In the genomic region with DNA sequence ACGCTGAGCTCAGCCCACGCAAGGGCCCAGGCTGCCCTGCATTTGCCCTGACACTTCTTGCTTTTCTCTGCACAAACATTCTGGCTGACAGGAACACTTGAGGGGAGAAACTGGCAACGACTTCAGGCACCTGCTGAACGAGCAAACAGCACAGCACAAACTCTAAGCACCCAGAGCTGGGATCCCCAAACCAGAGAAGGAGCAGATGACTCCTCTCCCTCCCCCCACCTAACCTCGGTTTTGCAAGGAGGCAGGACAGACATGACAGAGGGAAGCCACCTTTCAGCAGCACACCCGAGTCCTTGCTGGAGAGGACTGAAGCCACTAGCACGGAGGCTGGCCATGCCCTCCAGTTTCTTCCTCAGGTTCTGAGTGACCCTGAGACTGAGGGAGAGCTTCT, we compare ENCODE assay signal across 17 mouse cellular contexts. TPM values are rescaled to one million over a fixed set of nuclear protein-coding genes. Genes with fewer than 3 reads are reported as not detected.
A peak's percentile ranks its signal among the peaks of the same experiment; 100 is the strongest.
DNase-seq lines count a peak whose midpoint lies in the region; ATAC-seq and TF ChIP-seq lines count a peak whose summit lies in the region.
"Had no signal": no experiment of that assay in that cellular context is flagged by ENCODE, and none has a peak within 500 bp of the region (broad histone marks: within the 10 kb centered on the region; RNA-seq: fewer than 3 reads in every experiment).

No protein-coding gene starts in this region.

- no peak for DNase-seq in heart, postnatal 10 days
- DNase-seq in urinary bladder, adult 2 months (ENCODE audit: low spot score), result no peak
- no peak for DNase-seq in Muller cell, postnatal 12 days (ENCODE audit: inconsistent ontology term)
- DNase-seq: heart, adult 2 months; kidney, adult 18-20 months; kidney, postnatal 14 days; layer of hippocampus, adult 9-11 months had no signal

- no peak for TF ChIP-seq POLR2A in bone marrow, adult 2 months (IDR thresholded peaks at IDR 0.05; ENCODE audit: borderline replicate concordance, control insufficient read depth, low read depth, low read length)

- peak overlapping the region; percentile 7 for H3K4me3 ChIP-seq in erythroblast, embryonic 14.5 days (replicated peaks)
- H3K4me3 ChIP-seq in heart, embryonic 16.5 days (ENCODE audit: low read length), result no peak overlapping the region
- no peak overlapping the region for H3K4me3 ChIP-seq in bone marrow, adult 2 months (replicated peaks; ENCODE audit: control insufficient read depth, low read depth, low read length)
- H3K4me3 ChIP-seq in liver, embryonic 16.5 days (ENCODE audit: low read depth, low read length), result no peak overlapping the region
- H3K4me3 ChIP-seq: embryonic facial prominence, embryonic 12.5 days; forebrain, embryonic 10.5 days; heart, adult 2 months; midbrain, embryonic 13.5 days had no signal

- H3K9ac ChIP-seq in heart, embryonic 16.5 days (ENCODE audit: low read length), result no peak overlapping the region; the same call in 1 of the 2 replicates
- no peak overlapping the region; the same call in 1 of the 2 replicates for H3K9ac ChIP-seq in liver, embryonic 16.5 days (ENCODE audit: low read depth, low read length)
- H3K9ac ChIP-seq: embryonic facial prominence, embryonic 12.5 days; midbrain, embryonic 13.5 days had no signal

- no peak overlapping the region for H3K4me2 ChIP-seq in heart, embryonic 16.5 days (ENCODE audit: low read depth, low read length)
- H3K4me2 ChIP-seq in liver, embryonic 16.5 days (ENCODE audit: low read depth, low read length), result no peak overlapping the region
- H3K4me2 ChIP-seq: embryonic facial prominence, embryonic 12.5 days; midbrain, embryonic 13.5 days had no signal

- no peak for TF ChIP-seq CTCF in bone marrow, adult 2 months (IDR thresholded peaks at IDR 0.05; ENCODE audit: control insufficient read depth, insufficient read depth, low read length)

- 37% methylated on average over 7 of the region's 7 CpGs for WGBS in heart, embryonic 16.5 days
- WGBS in bone marrow, adult 2 months, result 18% methylated on average over 7 of the region's 7 CpGs
- WGBS in liver, embryonic 16.5 days (ENCODE audit: insufficient replicate concordance), result 61% methylated on average over 7 of the region's 7 CpGs

- no peaks in the 10 kb centered on the region for H3K27me3 ChIP-seq in erythroblast, embryonic 14.5 days (ENCODE audit: control insufficient read depth)
- H3K27me3 ChIP-seq in heart, embryonic 16.5 days (ENCODE audit: control insufficient read depth, insufficient read depth, low read length), result no peaks in the 10 kb centered on the region
- no peaks in the 10 kb centered on the region for H3K27me3 ChIP-seq in liver, embryonic 16.5 days (ENCODE audit: control insufficient read depth, insufficient read depth, low read depth, low read length)
- H3K27me3 ChIP-seq: embryonic facial prominence, embryonic 12.5 days; midbrain, embryonic 13.5 days had no signal

- intact Hi-C loops in heart, postnatal 10 days (cut with DNase I), result no loop called here

- peak overlapping the region; percentile 34 for H3K27ac ChIP-seq in heart, embryonic 16.5 days (ENCODE audit: low read length)
- peak overlapping the region; percentile 35 for H3K27ac ChIP-seq in bone marrow, adult 2 months (ENCODE audit: control insufficient read depth, insufficient read depth, low read depth, low read length, poor library complexity)
- peak overlapping the region; percentile 41 for H3K27ac ChIP-seq in liver, embryonic 16.5 days (ENCODE audit: low read length)
- H3K27ac ChIP-seq: embryonic facial prominence, embryonic 12.5 days; forebrain, embryonic 10.5 days; heart, adult 2 months; midbrain, embryonic 13.5 days; stomach, postnatal 0 days had no signal

- 0 out of 2 replicates have a peak, but pooled peaks cover 2% of the 10 kb centered on the region for H3K9me3 ChIP-seq in erythroblast, embryonic 14.5 days (ENCODE audit: control insufficient read depth, low read length)
- H3K9me3 ChIP-seq in heart, embryonic 16.5 days (replicated peaks; ENCODE audit: control insufficient read depth, low read length), result no peaks in the 10 kb centered on the region
- no peaks in the 10 kb centered on the region for H3K9me3 ChIP-seq in liver, embryonic 16.5 days (replicated peaks; ENCODE audit: control insufficient read depth, low read length)
- H3K9me3 ChIP-seq: embryonic facial prominence, embryonic 12.5 days; forebrain, embryonic 10.5 days; midbrain, embryonic 13.5 days had no signal

- peaks cover 94% of the 10 kb centered on the region for H3K36me3 ChIP-seq in erythroblast, embryonic 14.5 days (ENCODE audit: control insufficient read depth)
- H3K36me3 ChIP-seq in heart, embryonic 16.5 days (ENCODE audit: control insufficient read depth, insufficient read depth), result peaks cover 4% of the 10 kb centered on the region; the same call in 1 of the 2 replicates
- peaks cover 22% of the 10 kb centered on the region for H3K36me3 ChIP-seq in liver, embryonic 16.5 days (ENCODE audit: control insufficient read depth, insufficient read depth)

- peaks cover 100% of the 10 kb centered on the region for H3K4me1 ChIP-seq in erythroblast, embryonic 14.5 days (ENCODE audit: control insufficient read depth)
- peaks cover 36% of the 10 kb centered on the region for H3K4me1 ChIP-seq in heart, embryonic 16.5 days (ENCODE audit: control insufficient read depth, insufficient read depth, low read length)
- peaks cover 24% of the 10 kb centered on the region for H3K4me1 ChIP-seq in bone marrow, adult 2 months (ENCODE audit: control insufficient read depth, insufficient read depth, low read length)
- H3K4me1 ChIP-seq in liver, embryonic 16.5 days (ENCODE audit: control insufficient read depth, low read depth, low read length), result peaks cover 96% of the 10 kb centered on the region
- H3K4me1 ChIP-seq: forebrain, embryonic 10.5 days; midbrain, embryonic 13.5 days had no signal

- no peak for ATAC-seq in erythroblast, adult 5-6 weeks (replicated peaks; ENCODE audit: low FRiP score, poor library complexity, severe bottlenecking)
- ATAC-seq in heart, embryonic 16.5 days (replicated peaks; ENCODE audit: extremely low read depth, insufficient read depth, low FRiP score), result no peak
- no peak for ATAC-seq in liver, embryonic 16.5 days (ENCODE audit: low read depth)
- ATAC-seq: hindbrain, embryonic 16.5 days; midbrain, embryonic 13.5 days had no signal

RNA-seq across cellular contexts. Expression of a gene that starts 23.3 kb away (rescaled TPM):
- polyA plus RNA-seq in erythroblast, embryonic 14.5 days (2012), result 1.8 and 2.0 TPM in 2 replicates
- 69.2 and 78.6 TPM in 2 replicates for total RNA-seq in erythroblast, adult 5-6 weeks (2015; ENCODE audit: low replicate concordance)
- total RNA-seq in erythroblast, adult 5-6 weeks (2017; ENCODE audit: low replicate concordance), result 76.9 and 83.4 TPM in 2 replicates
- polyA plus RNA-seq in heart, embryonic 16.5 days (2015; fragmentation: Nextera tagmentation; extraction: Ambion mirVana), result 6.9 and 7.4 TPM in 2 replicates
- total RNA-seq in heart, postnatal 10 days (2021), result 10 to 100 TPM; 16.8 to 21.6 TPM
- polyA plus RNA-seq in bone marrow, adult 2 months (2011; ENCODE audit: insufficient read depth, insufficient read length, low replicate concordance, missing spikeins), result 12.5 and 26.2 TPM in 2 replicates
- 8.0 and 8.3 TPM in 2 replicates for polyA plus RNA-seq in liver, embryonic 16.5 days (2015; fragmentation: Nextera tagmentation; extraction: Ambion mirVana)
- 43.5 and 47.9 TPM in 2 replicates for polyA plus RNA-seq in urinary bladder, adult 2 months (2012; rRNA removed)
